Mouse (Mus musculus): ENCODE measurements around the gene Gvin1. TPM values are rescaled to one million over a fixed set of nuclear protein-coding genes. Genes with fewer than 3 reads are reported as not detected.
"Not testable (repeated sequence)": the region's sequence is repeated elsewhere in the genome, so short reads cannot be mapped to it uniquely, and the experiment has no call there.

The Gvin1 gene
- 254 and 258 TPM in 2 replicates for total RNA-seq (2017)

- peak; percentile 90 for ATAC-seq (ENCODE audit: extremely low read depth, insufficient number of reproducible peaks, low FRiP score, poor library complexity, severe bottlenecking)
Observed at GRCm38 (mm10) chr7:106215177-106215576, at the start of gene Gvin1. Gene Gvin1 (minus strand): TSS chr7:106215326.

DNA sequence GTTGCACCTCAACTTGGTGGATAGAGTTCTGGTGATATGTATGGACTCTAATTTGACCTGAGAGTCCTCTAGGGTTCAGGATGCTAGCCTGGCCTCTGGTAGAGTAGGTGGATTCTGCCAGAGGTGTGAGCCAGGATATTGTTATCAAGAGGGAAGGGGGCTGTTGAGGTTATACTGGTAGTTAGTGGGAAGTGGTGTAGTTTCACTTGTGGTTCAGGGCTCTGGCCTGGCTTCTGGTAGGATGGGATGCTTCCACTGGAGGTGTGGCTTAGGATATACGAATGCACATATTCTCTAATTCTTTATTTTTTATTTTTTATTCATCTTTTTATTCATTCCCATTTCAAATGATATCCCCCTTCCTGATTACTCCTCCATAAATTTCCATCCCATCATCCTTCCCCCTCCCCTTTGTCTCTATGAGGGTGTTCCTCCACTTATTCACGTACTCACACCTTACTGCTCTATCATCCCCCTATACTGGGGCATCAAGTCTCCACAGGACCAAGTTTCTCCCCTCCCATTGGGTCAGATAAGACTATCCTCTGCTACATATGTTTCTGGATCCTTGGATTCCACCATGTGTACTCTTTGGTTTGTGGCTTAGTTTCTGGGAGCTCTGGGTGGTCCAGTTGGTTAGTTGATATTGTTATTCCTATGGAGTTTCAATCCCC lies 36.9 kb upstream of the Gvin1 start:
- no peak for ATAC-seq (ENCODE audit: extremely low read depth, insufficient number of reproducible peaks, low FRiP score, poor library complexity, severe bottlenecking)

DNA sequence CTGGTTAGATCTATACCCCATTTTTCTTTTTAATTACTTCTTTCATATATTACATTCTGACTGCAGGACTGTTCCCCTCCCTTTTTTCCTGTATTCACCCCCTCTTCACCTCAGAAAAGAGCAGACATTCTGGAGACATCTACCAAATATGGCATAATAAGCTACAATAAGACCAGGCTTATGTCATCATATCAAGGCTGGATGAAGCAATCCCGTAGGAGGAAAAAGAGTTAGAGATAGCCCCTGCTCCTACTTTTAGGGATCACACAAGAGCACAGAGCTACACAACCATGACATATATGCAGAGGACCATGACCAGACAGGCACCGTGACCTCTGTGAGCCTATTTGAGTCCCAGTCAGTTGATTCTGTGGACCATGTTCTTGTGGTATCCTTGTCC lies 33.8 kb upstream of the Gvin1 start:
- no peak for ATAC-seq (ENCODE audit: extremely low read depth, insufficient number of reproducible peaks, low FRiP score, poor library complexity, severe bottlenecking)

DNA sequence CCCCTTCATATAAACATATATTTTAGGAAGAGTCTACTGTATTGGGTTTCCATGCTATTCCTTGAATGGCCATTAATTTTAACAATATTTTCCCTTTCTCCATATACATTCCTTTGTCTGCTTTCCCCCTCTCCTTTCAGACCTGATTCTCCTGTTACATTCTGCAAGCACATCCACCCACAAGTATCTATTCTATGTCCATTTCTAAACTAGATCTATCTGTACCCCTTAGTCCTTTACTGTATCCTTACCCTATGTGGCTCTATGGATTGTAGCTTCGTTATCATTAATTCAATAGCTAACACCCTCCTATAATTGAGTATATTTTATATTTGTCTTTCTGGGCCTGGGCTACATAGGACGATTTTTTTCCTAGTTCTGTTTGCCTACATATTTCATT lies 33.1 kb upstream of the Gvin1 start:
- ATAC-seq (ENCODE audit: extremely low read depth, insufficient number of reproducible peaks, low FRiP score, poor library complexity, severe bottlenecking) = no peak

GRCm38 (mm10) chr7:106245601-106246000 lies 30.5 kb upstream of the Gvin1 start:
- no peak for ATAC-seq (ENCODE audit: extremely low read depth, insufficient number of reproducible peaks, low FRiP score, poor library complexity, severe bottlenecking)

DNA sequence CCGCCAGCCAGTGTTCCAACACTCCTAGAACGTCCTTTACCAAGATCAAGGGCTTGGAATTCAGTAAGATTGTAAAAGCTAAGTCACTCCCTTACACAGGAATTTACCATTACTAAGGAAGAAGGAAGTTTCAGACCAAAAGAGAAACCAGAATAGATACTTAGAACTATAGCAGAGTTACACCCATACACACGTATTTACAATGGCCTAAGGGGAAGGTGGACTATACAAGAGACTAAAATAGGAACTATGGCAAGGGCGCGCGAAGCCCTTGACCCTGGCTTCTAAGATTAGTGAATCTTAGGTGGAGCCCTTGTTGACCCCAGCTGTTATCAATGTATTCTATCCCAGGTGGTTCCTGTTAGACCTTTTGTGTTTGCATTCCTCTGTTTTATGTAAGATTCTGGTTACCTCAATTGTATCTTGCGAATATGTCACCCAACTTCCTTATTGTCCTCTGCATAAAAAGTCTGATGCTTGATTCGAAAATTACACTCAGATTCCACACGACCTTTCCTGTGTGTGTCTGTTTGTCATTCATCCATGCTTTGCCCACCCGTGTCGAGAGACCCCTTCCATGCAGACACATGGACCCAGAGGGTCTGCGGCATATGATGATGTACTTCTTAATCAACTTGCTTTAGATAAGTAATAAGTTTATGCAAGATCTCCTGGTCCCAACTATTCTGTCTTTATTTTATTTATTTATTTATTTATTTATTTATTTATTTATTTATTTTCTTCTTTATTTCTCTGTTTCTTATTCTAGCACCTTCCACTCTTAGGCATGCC lies 25.6 kb upstream of the Gvin1 start:
- ATAC-seq (ENCODE audit: extremely low read depth, insufficient number of reproducible peaks, low FRiP score, poor library complexity, severe bottlenecking) = not testable (repeated sequence)

DNA sequence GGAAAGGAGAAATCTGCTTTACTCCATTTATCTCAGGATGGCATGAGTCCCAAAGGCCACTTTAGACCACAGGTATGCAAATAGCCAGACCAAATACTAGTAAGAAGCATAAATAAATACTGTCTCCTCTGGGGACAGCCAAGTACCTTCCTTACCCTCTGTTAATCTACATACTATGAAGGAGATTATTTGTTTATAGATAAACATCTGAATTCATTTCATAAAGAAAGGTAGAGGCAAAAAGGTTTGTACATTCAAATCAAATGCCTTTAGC lies 22.0 kb upstream of the Gvin1 start:
- ATAC-seq (ENCODE audit: extremely low read depth, insufficient number of reproducible peaks, low FRiP score, poor library complexity, severe bottlenecking) = peak; percentile 30; the same call in 1 of the 2 replicates

- peak; percentile 79 for ATAC-seq (ENCODE audit: extremely low read depth, insufficient number of reproducible peaks, low FRiP score, poor library complexity, severe bottlenecking)
Observed at GRCm38 (mm10) chr7:106236327-106237191, 21.4 kb upstream of the Gvin1 start.

GRCm38 (mm10) chr7:106235596-106235995 lies 20.5 kb upstream of the Gvin1 start:
- ATAC-seq (ENCODE audit: extremely low read depth, insufficient number of reproducible peaks, low FRiP score, poor library complexity, severe bottlenecking) = no peak

- not testable (repeated sequence) for ATAC-seq (ENCODE audit: extremely low read depth, insufficient number of reproducible peaks, low FRiP score, poor library complexity, severe bottlenecking)
Observed at GRCm38 (mm10) chr7:106215910-106216309, 784 bp upstream of the Gvin1 start.

DNA sequence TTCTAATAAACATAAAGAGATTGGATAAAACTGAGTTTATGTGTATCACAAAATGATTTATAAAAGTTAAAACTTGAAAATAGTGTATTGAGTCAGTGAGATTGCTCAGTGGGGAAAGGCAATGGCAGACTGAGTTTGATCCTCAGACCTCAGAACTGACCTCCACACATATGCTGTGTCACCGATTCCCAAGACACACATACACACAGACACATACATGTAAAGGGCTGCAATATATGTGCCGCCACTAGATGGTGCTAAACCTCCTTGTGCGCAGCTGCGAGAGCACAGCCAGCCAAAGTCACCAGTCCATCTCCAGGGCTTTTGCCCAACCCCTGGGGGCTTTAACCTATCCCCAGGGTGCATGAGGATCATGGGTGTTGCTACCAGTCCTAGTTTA lies 1.4 kb downstream of the Gvin1 start:
- ATAC-seq (ENCODE audit: extremely low read depth, insufficient number of reproducible peaks, low FRiP score, poor library complexity, severe bottlenecking) = peak; percentile 78

DNA sequence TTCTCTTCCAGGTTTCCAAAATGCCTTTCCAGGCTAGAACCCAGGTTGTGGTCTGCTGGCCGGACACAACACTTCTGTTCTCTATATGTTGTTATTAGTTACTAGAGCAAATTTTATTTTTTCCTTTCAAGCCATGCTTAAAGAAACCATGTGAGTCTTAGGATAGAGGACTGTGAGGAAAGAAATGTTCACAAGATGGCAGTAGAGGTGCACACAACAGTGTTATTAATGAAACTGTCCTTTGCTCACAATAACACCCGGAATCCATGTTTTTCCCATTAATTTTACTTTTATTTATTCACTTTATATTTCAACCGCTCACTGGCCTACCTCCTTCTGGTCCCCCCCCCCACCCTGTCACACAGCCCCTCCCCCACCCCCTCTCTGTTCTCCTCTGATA lies 8.5 kb downstream of the Gvin1 start:
- peak; percentile 69; the same call in 1 of the 2 replicates for ATAC-seq (ENCODE audit: extremely low read depth, insufficient number of reproducible peaks, low FRiP score, poor library complexity, severe bottlenecking)

- not testable (repeated sequence) for ATAC-seq (ENCODE audit: extremely low read depth, insufficient number of reproducible peaks, low FRiP score, poor library complexity, severe bottlenecking)
Observed at GRCm38 (mm10) chr7:106177065-106177464, 38.1 kb downstream of the Gvin1 start.

- peak; percentile 74 for ATAC-seq (ENCODE audit: extremely low read depth, insufficient number of reproducible peaks, low FRiP score, poor library complexity, severe bottlenecking)
Observed at GRCm38 (mm10) chr7:106145013-106145754, 69.9 kb downstream of the Gvin1 start.

DNA sequence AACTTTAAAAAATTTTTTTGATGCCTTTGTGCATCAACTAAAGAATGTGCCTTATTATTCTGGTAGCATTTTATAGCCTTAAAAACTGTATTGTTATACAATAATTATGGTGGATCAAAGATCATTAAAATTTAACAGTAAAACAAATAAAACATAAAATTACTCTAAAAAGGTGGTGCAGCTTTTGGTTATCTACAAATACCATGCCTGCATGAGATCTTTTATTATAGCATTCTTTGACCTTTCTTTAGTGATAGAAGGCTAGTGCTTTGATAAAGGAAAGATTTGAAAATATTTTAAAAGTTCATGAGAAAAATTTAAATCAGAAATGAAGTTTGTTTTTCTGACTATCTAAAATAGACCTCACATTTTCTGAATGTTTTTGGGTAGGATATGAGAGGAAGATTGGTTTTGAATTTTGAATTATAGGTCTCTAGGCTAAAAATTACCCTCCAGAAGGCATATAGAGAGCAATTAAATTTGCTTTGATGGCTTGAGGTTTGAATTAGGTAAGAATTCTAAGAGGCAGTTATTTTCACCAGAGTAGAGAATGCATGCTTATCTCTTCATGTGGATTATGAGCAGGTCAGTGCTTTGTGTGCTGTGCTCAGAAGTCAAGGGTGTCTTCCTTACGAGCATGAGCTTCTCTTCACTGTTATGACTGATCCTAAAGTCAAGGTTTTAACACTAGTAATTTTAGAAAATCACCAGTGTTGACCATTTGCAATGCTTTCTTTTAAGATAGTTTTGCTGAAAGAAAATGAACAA lies 73.8 kb downstream of the Gvin1 start:
- not testable (repeated sequence) for ATAC-seq (ENCODE audit: extremely low read depth, insufficient number of reproducible peaks, low FRiP score, poor library complexity, severe bottlenecking)

- ATAC-seq (ENCODE audit: extremely low read depth, insufficient number of reproducible peaks, low FRiP score, poor library complexity, severe bottlenecking) = not testable (repeated sequence)
Observed at GRCm38 (mm10) chr7:106117090-106117948, 97.8 kb downstream of the Gvin1 start.

Data from neutrophil, adult 5-6 weeks (primary cell).